Mouse (Mus musculus): ENCODE data around the gene Atoh8. TPM values are rescaled to one million over a fixed set of nuclear protein-coding genes. Genes with fewer than 3 reads are reported as not detected.

The Atoh8 gene
- total RNA-seq, 1 experiment from 2014 or later = 3.3 TPM

- DNase-seq = no peak
Measured at GRCm38 (mm10) chr6:72190120-72190519, 45.3 kb downstream of the Atoh8 start.

- peak; percentile 22 for DNase-seq
Measured at GRCm38 (mm10) chr6:72189061-72189863, 46.1 kb downstream of the Atoh8 start.

DNA sequence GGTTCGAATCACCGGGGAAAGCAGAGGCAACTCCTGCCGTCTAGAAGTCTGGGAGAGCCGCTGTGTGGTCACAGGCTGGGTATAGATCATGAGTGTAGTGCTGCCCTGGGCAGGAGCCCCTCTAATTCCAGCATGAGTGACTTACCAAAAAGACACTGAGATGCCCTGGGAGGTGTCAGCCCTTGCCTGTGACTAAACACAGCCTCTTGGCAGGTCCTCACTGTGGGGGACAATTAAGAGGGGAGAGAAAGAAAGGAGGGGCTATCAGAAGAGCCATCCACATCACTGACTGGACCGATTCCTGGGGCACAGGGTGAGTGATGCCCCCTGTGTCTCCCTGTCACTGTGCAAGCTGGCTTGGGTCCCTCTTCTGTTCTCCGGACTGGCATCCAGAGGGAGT is 48.6 kb downstream of the Atoh8 start:
- no peak for DNase-seq

DNA sequence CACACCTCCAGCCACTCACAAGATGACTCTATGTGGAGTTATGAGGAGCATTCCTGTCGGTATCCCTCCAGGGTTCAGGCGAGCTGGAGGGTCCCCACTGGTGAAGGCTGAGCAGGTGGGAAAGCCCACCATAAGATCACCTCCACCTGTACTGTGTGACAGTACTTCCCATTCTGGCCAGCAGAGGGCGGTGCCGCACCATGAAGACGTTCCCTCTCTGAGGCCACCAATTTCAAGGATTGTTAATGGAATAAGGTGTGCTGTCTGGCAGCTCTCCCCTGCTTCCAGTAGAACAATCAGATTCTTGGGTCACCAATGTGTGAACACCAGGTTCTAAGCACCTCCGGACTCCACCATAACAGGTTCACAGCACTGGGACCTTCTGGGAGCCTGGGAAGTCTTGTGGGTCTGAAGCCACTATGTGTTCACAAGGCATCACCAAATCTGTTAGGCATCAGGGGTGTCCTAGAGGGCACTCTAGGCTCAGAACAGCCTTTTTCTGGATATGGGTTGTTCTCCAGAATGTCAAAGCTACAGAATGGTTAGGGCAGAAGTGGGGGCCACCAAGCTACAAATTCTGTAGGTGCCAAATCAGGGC is 49.4 kb downstream of the Atoh8 start:
- DNase-seq = peak; percentile 81

DNA sequence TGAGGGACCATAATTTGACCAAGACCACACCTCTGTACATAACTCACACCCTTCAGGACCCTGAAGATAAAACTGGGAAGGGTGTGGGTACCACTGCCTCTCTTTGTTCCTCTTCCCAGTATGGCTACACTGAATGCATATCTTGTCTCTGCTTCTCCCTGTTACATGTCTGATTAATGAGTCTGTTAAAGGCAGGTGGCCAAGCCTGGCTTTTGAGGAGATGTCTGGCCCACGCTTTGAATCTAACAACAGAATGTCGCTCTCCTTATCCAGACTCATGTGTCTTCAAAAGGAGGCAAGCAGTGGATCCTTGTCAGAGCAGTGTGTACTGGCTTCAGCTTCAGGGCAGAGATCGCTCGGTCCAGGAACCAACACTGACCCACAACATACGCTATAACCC is 50.8 kb downstream of the Atoh8 start:
- no peak for DNase-seq

GRCm38 (mm10) chr6:72179562-72180502 is 55.5 kb downstream of the Atoh8 start:
- DNase-seq = no peak

GRCm38 (mm10) chr6:72179006-72179405 is 56.4 kb downstream of the Atoh8 start:
- DNase-seq = no peak

DNA sequence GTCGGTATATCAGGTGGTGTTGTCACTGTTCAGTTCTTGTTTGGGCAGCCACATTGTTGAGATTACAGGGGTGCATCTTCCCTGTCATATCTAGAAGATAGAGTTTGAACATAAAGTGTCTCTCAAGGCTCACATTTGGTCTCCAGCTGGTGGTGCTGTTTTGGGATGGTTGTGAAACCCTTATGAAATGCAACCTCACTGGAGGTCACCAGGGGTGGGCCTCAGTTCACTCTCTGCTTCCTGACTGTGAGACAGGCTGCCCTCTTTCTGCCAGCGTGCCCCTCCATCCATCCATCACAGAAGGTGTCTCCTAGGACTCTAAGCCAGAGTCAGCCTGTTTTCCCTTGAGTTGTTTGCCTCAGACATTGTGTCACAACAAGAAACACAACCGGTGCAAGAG is 58.0 kb downstream of the Atoh8 start:
- no peak for DNase-seq

DNA sequence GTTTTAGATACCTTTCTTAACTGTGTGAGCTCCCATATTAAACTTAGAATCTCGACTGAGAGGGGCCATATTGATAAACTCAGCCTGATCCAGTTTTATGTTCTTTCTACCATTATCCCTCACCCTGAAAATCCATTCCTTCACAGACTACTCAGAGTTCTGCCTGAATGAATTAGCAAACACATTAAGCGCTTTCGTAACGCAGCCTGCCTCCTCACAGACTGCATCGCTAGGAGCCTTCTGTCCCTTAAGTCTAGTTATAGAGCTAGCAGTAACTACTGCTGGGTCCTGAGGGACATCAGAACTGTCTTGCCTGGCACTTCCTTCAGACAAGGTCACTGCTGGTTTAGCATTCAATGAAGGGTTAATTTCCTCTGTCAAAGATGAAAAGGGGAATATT is 59.4 kb downstream of the Atoh8 start:
- DNase-seq = no peak

GRCm38 (mm10) chr6:72175419-72175818 is 60.0 kb downstream of the Atoh8 start:
- no peak for DNase-seq

- no peak for DNase-seq
Measured at GRCm38 (mm10) chr6:72173350-72173749, 62.0 kb downstream of the Atoh8 start.

- no peak for DNase-seq
Measured at GRCm38 (mm10) chr6:72171391-72171790, 64.0 kb downstream of the Atoh8 start.

DNA sequence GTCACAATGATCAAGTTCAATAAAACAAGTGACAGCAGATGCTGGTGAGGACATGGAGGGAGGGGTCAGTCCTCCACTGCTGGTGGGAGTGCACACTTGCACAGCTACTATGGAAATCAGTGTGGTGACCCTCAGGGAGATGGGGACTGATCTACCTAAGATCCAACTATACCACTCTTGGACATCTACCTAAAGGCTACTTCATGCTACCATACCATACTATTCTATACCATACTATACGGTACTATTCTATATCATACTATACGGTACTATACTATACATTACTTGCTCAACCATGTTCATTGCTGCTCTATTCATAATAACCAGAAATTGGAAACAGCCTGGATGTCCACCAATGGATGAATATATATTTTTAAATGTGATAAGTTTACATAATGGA is 69.5 kb downstream of the Atoh8 start:
- DNase-seq = no peak

GRCm38 (mm10) chr6:72164321-72165275 is 70.8 kb downstream of the Atoh8 start:
- peak; percentile 88 for DNase-seq

DNA sequence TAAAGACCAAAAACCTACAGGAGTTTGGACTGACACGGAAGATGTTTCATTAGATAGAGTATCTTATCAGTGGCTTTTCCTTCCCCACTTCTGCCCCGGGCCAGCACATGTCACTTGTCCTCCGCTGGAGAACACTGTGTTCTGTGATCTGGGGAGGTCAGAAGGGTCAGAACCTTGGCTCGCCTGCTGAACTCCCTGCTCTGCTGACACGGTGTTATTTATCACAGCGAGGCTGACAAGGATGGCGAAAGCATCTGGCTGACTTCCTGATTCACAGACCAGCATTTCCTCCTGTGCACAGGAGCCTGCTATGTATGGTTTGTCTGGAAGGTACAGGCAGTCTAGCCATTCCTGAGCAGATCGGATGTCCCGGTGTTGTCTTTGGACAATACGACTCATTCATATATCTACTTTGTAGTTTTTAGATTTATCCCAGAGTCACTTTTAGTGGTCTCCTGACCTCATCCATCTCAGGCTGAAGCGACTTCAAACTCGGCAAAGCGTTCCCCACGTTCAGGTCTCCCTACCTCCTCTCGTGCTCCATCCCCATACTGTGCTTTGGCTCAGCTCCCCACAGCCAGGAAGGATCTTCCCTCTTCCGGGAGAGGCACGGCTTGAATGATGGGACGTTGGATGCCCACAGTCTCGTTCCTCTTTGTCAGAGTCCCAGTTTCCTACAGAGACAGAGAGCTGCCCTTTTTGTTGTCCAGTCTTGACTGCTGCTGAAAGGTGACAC is 73.1 kb downstream of the Atoh8 start:
- peak; percentile 72 for DNase-seq

DNA sequence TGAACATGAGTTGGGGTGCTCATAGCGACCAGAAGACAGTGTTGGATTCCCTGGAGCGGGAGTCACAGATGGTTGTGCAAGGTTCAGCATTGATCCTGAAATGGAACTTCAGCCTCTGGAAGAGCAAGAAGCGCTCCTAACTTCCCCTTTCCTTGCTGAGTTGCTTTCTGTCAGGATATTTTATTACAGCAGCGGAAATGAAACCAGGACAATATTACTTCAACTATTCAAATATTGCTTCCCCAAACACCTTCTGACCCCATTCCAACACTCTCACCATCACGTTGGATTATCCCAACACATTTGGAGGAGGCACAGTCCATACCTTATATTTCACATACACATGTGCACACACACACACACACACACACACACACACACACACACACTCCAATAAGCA is 73.6 kb downstream of the Atoh8 start:
- DNase-seq = no peak

DNA sequence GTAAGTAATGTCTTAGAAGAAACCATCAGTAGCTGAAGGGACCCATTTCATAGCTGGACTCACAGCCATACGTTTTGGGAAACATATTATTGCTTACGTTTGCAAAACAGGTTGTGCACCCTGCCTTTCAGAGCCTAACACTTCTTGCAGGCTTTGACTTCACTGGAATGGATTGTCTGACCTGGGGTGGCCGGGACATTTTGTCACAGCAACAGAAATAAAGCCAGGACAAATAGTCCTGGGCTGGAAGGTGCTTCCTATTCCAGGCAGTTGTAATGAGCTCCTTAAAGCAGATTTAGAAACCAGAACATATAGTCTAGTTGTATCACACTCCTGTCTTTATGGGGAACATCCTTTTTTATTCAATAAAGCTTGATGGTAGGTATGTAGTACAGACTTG is 74.4 kb downstream of the Atoh8 start:
- DNase-seq = no peak

- DNase-seq = no peak
Measured at GRCm38 (mm10) chr6:72159861-72160395, 75.4 kb downstream of the Atoh8 start.

- DNase-seq = no peak
Measured at GRCm38 (mm10) chr6:72158966-72159764, 76.2 kb downstream of the Atoh8 start.

Measured in adrenal gland, postnatal 25 days (tissue).